Mouse (Mus musculus) adrenal gland, postnatal 4 days (tissue): ENCODE results near the gene Cdk2ap2. TPM values are rescaled to one million over a fixed set of nuclear protein-coding genes. Genes with fewer than 3 reads are reported as not detected.

Source experiments
- DNase-seq, 2 experiments: peaks; one replicate each; pipeline ENCODE4 v3.0.0; 2021 to 2022; ENCODE audit warnings: low spot score in 2 of 2, mixed read lengths in 2 of 2
- total RNA-seq, 2 experiments: library from RNA; stranded (reverse); gene quantifications; 2 replicates each; pipeline ENCODE4 v1.2.3; 2021

Gene Cdk2ap2
- total RNA-seq, 2 experiments from 2014 or later = 45.8 to 47.3 TPM

DNA sequence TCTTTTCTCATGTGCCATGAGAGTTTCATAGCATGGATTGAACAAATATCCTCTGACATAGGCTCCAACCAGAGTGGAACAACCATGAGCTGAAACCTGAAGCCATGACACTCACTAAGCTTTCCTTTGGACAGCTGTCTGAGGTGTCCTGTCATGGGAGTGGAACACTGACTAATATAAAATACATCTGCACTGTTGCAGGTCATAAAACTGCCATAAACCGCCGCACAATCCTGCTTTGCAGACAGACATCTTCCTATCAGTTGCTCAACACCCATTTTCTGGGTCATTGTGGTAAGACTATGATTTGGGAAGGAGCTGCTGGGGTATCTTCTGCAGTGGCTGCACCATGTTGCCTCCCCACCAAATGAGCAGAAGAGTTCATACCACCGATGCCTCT lies 4.2 kb upstream of the Cdk2ap2 start:
- no peak for DNase-seq

DNA sequence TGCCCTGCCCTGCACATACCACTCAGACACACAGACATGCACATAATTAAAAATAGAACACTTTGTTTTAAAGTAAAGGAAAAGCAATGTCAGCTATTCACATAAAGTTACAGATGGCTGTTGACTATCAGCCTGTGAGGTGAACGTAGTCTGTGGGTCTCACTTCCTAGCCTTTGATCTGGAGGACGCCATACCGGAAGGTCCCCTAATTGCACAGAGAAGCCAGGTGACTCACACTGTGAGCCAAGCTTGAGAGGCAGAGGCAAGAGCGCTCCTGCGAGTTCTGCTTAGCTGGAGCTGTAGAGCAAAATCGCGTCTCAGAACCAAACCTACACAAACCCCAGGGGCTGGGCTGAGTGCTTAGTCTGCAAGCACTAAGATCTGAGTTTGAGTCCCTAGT lies 3.2 kb upstream of the Cdk2ap2 start:
- DNase-seq = no peak

DNA sequence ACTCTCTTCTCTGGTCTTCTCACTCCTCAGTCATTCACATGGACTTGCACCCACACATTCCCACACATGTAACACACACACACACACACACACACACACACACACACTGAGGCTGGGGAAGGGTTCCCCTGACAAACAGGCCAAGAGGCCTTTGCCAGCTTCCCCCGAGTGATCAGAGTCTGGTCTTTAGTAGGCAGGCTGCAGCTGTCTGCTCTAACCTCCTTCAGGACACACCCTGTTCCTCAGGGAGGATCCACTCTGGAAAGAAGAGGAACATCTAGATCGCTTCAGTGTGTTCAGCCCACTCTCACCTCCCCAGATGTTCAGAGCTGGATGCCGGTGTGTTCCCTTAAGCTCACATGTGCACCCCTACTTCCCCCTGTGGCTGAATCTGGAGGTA lies 2.6 kb upstream of the Cdk2ap2 start:
- DNase-seq = no peak

DNA sequence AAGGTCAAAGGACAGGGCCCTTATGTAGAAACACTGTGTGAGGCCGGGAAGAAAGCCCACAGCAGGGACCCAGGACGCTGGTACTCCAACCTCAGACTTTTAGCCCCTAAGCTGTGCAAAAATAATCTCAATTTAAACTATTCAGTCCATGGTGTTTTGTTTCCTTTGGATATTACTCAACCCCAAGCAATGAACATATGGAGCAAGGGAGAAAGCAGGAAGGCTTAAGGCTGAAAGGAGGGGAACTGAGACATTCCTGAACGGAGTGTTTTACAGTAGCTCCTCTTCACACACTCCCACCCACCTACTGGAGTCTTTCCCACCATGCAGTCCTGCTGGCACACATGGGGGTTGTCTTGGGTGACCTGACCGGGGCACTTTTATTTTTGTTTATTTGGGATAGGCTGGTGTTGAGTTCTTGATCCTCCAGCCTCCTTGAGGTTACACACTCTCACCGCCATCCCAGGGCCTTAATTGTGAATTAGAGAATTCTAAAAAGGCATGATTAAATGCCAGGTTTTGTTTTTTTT lies 2.1 kb upstream of the Cdk2ap2 start:
- no peak for DNase-seq

DNA sequence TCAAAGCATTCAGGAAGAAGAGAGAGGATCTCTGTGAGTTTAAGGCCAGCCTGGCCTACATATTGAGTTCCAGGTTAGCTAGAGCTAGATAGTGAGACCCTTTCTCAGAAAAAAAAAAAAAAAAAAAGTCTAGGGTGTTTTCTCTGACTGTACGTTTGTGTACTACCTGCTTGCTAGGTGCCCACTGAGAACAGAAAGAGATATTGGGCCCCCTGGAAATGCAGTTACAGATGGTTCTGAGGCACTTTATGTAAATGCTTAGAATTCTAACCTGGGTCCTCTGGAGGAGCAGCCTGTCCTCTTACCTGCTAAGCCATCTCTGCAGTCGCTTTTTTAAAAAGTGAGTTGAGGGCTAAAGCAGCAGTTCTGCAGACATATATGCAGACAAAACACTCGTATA lies 1.2 kb upstream of the Cdk2ap2 start:
- no peak for DNase-seq

DNA sequence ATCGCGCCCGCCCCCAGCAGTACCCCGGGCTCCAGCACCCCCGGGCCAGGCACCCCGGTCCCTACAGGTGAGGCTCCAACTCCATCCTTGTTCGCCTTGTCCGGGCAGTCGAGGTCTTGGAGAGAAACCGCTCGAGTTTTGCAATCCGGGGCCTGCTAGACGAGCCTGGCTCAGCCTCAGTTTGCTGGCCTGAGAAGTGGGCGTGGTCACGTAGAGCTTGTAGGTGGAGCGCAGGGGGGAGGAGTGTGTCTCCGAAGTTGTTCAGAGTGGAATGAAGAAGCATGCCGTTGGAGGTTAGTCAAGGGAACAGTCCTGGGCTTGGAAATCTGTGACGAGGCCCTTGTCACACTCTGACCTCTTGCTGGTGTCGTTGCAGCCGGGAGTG lies 451 bp downstream of the Cdk2ap2 start:
- DNase-seq = no peak

DNA sequence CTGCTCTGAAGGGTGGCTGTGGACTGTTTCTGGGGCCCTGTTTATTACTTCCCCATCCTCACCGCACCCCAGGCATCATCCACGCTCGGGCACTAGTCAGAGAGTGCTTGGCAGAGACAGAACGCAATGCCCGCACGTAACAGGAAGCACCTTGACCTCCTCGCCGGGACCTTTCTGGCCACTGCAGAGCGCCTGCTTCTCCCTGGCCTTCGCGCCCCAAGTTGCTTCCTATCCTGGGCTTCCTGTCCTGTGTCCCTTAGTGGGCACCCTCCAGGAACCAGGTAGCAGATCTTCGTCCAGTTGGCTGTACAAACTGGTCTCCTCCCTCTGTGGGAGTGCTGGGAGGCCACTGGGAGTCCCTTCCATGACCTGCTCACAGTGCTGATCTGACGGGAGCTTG lies 1.4 kb downstream of the Cdk2ap2 start:
- no peak for DNase-seq

DNA sequence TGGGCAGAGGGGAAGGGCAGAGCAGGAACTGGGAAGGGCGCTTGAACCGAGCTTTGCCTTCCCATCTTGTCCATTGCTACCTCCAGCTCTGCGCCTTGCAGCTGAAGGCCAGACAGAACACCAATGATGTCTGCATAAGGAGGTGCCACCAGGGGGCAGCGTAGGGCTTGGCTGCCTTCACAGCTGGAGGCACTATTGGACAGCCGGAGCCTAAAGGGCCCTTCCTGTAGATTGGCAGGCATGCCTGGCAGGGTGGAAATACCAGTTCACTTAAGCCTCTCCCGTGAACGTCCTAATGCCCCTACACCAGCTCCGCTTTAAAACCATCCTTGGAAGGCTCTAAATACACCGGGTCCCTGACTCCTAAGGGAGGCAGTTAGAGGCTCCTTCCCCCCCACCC lies 2.1 kb downstream of the Cdk2ap2 start:
- peak; percentile 75 to 89 for DNase-seq

DNA sequence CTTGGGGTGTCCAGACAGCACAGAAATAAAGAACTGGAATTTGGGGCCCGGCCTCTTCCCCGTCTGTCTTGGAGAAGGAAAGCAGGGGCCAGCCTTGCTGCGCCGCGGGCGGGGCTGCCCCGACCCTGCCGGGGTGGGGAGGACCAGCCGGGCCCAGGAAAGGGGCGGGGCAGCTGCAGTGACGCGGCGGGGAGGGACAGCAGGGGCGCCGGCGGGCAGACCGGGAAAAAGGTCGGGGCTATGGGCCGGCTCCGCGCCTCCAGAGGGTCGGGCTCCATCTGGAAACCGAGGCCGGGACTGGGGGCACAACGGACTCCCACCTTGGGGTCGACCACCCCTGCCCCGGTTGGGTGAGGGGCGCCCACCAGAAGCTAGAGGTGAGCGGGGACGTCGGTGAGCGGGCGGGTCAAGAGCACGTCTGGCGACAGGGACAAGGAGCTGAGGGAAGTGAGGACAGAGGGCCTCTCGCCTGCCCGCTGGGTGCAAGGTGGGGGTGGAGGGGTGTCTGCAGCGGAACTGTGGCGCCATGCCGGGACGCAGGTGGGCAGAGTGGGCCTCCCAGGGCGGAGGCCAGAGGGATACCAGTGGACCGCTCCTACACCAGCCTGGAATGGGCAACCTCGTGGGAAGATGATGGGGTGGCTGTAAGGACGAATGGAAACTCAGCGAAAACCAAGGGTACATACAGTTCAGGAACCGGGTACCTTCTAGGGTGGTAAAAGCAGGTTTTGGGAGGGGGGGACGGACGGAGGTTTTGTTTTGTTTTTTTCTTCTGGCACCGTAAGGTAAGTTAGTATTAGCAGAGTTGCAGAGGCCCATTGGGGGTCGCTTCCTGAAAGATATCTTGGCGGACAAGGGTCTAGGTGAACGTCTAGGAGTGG lies 3.1 kb downstream of the Cdk2ap2 start, which contains the start of gene Pitpnm1:
Gene Pitpnm1, plus strand, starts transcription at position 162 of the 881 bp plus-strand sequence.
- peak; percentile 47 to 51 for DNase-seq

DNA sequence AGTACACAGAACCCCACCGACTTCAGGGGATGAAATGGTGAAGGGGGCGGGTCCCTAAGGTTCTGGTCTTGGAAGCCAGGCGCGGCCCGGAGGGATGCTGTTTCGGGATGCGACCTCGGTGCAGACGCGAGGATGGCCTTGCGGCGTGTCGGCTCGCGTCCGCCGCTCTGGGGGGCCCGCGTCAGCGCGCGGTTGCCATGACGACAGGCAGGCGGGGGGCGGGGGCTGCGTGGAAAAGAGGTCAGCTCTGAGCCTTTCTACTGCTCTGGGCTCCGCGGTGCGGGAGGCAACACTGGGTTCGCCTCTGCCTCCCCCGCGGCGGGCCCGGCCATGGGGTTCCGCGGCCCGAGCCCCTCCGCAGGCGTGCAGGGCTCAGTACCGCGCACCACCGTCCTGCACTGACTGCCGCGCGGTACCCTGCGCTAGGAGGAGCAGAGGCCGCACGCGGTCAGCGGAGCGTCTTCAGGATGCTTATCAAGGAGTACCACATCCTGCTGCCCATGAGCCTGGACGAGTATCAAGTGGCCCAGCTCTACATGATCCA lies 3.8 kb downstream of the Cdk2ap2 start:
- DNase-seq = peak in 1 of 2 experiments; percentile 33

DNA sequence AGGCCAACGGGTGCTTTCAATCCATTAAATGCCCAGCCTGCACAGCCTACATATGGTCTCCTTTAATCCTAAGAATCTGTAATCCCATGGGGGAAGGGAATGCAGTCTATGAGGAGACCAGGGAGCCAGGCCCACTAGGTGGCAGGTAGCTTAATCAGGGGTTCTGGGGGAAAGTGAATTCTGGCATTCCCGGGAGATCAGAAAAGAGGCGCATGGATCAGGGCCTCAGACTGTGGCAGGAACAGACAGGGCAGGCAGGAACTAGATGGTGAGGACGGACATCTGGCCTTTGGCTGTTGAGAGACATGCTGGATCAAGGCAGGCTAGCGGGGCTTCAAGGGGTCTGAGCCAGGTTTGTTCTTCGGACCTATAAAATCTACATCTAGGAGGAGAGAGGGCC lies 4.5 kb downstream of the Cdk2ap2 start:
- DNase-seq = no peak

DNA sequence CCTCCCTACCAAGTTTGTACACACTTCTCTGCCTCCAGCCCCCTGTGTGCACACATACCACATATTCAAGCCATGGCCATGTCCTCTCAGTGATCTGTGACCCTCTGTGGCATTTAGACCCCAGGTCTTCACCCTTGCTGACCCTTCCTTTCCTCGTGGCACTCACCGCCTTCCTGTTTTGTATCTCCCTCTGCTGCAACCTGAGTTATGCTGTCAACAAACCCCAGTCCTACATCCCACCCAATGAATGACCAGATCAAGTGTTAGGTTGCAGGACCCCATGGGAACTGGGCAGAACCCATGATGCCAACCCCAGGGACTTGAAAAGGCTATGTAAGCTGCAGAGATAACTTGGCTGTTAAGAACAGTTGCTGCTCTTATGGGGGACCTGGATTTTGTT lies 5.1 kb downstream of the Cdk2ap2 start:
- DNase-seq = no peak

DNA sequence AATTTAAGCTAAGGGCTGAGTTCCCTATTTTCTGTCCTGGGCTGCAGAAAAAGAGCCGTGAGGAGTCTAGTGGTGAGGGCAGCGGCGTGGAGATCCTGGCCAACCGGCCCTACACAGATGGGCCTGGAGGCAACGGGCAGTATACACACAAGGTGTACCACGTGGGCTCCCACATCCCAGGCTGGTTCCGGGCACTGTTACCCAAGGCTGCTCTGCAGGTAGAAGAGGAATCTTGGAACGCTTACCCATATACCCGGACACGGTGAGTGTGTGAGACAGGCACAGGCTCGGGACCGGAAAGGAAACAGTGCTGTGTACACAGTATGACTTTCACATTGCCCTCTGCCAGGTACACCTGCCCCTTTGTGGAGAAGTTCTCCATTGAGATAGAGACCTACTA lies 5.6 kb downstream of the Cdk2ap2 start:
- no peak for DNase-seq

DNA sequence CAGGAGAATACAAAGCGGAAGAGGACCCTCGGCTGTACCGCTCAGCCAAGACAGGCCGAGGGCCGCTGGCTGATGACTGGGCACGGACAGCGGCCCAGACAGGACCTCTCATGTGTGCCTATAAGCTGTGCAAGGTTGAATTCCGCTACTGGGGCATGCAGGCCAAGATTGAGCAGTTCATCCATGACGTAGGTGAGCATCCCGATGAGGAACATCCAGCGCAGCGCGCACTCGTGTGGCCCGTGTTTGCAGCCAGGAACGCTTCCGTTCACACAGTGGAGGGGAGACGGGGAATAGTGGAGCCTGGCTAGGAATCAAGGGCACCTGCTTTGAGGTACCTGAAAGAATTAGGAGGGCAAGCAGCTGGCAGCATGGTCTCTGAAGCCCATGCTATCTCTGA lies 6.3 kb downstream of the Cdk2ap2 start:
- DNase-seq = no peak

DNA sequence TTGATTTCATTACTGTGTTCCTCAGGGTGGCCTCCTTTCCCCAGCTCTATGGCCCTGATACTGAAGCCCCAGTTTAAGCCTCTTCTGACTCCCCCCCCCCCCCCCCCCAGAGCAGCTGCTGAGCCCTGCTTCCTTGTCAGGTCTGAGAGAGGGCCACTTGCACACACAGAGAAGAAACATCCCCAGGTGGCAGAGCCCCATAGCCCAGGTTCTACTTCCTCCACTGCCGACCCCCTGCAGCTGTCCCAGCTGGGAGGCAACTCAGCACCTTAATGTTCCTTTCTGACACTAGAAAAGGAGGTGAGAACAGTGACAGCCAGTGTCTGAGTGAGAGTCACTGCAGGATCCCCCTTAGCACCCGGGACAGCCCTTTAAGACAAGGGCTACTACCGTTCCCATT lies 6.8 kb downstream of the Cdk2ap2 start:
- no peak for DNase-seq

DNA sequence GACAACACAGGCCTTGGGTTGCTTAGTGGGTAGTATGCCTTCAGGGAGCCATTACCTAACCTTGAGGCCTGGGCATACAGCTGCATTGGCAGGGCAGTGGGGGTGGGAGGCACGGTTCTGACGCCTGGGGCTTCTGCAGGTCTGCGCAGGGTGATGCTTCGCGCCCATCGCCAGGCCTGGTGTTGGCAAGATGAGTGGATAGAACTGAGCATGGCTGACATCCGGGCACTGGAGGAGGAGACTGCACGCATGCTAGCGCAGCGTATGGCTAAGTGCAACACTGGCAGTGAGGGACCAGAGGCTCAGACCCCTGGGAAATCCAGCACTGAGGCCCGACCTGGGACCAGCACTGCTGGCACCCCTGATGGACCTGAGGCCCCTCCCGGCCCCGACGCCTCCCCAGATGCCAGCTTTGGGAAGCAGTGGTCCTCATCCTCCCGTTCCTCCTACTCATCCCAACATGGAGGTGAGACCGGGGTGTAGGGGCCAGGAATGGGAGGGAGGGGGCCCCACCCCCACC lies 7.8 kb downstream of the Cdk2ap2 start:
- no peak for DNase-seq

DNA sequence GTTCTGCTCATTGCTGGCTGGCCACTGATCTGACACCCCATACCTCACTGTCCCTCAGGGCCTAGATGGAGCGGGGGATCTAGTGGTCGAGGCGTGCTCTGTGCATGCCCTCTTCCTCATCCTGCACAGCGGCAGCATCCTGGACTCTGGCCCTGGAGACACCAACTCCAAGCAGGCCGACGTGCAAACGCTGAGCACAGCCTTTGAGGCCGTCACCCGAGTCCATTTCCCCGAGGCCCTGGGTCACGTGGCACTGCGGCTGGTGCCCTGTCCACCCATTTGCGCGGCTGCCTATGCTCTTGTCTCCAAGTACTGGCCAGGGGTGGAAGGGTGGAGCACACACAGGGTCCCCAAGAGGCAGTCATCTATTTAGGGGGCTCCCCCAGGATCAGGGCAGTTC lies 9.7 kb downstream of the Cdk2ap2 start:
- no peak for DNase-seq

DNA sequence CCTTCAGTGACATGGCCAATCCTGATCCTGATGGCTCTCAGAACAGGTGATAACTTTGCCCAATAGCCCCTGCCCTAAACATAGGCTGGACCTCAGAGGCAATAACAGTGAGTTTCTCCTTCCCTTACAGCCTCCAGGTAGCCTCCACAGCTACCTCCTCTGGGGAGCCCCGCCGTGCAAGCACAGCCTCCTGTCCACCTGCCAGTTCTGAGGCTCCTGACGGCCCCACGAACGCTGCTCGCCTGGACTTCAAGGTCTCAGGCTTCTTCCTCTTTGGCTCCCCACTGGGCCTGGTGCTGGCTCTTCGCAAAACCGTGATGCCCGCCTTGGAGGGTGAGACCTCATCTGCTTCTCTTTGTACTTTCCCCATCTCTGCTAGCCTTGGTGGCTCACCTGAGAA lies 11.6 kb downstream of the Cdk2ap2 start:
- DNase-seq = no peak

DNA sequence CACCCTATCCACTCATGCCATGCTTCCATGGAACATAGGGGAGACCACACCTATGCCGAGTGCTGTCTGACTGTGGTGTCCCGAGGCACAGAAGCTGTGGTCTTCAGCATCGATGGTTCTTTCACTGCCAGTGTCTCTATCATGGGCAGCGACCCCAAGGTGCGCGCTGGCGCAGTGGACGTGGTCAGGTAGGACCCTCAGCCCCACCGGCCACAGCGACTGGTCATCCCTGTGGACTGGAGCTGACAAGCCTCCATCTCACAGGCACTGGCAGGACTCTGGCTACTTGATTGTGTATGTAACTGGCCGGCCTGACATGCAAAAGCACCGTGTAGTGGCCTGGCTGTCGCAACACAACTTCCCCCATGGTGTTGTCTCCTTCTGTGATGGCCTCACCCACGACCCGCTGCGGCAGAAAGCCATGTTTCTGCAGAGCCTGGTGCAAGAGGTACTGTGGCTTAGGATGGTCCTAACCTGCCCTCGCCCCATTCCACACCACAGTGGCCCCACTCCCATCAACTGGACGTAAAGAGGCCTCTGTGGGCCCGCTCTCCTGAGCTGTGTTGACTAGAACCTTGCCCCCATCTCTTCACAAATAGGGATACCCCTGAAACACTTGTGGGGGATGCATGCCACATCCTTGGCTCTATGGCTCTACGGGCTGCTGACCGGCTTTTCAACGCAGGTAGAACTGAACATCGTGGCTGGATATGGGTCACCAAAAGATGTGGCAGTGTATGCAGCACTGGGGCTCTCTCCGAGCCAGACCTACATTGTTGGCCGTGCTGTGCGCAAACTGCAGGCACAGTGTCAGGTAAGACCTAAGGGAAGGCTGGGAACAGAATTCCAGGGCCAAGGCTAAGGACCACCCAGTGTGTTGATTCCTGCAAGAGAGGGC lies 15.3 kb downstream of the Cdk2ap2 start:
- no peak for DNase-seq

DNA sequence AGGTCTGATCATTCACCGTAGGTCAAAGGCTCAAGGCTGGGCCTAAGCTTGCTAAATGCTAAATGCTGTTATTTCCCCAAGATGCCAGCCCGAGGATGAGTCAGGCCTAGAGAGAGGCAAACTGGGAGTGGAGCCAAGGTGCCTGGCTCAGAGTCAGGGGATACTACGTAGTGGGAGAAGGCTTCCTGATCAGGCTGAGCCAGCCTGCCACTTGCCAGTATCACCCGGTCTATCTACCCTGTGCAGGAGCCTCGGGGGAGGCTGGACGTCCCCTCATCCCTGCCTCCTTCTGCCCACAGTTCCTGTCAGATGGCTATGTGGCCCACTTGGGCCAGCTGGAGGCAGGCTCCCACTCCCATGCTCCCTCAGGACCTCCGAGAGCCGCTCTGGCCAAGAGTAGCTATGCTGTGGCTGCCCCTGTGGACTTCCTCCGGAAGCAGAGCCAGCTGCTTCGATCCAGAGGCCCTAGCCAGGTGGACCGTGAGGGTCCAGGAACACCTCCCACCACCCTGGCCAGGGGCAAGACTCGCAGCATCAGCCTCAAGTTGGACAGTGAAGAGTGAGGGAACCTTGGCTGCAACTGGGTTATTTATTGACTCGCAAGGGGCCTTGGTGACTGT lies 16.3 kb downstream of the Cdk2ap2 start:
- DNase-seq = peak; percentile 73 to 81

DNA sequence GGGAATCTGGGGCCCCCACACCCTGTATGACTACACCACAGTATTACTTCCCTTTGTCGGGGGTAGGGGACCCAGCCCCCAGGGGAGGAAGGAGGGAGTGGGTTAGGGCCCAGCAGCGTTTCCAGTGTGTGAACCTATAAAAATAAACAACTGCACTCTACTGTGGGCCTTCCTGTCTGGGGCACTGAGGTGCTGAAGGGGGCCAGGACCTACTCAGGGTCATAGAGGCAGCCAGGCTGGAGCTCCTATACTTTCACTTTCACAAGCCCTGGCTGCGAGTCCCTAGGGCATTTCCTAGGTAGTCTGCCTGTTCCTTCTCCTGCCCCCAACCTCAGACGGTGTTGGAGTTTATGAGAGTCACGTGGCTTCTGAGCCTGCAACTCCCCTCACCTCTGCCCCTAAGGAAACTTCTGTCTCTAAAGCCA lies 16.8 kb downstream of the Cdk2ap2 start:
- DNase-seq = peak in 1 of 2 experiments; percentile 33
